Mouse (Mus musculus): ENCODE data around the gene Nat9.

Gene Nat9

GRCm38 (mm10) chr11:115215123-115215522 is 27.5 kb upstream of the Nat9 start:
- no peak for DNase-seq

DNA sequence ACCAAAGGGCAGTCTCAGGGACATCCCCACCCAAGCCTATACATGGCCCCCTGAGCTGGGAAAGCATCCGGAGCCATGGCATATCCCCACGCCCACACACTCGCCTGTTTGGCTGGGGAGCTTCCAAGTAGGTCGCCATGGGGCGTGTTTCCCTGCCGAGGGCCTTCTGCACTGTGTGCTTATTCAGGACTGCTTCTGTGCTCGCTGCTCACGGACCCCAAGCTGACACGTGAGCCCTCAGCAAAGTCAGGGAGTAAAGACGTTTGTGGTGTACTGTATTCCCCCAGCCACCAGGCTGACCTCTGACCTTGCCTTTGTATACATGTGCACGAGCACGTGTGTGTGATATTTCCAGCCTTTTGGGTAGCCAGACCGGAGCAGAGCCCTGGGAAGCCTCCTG is 24.5 kb upstream of the Nat9 start:
- no peak for DNase-seq

GRCm38 (mm10) chr11:115209958-115210357 is 22.3 kb upstream of the Nat9 start:
- DNase-seq, result no peak

- DNase-seq, result no peak
These were observed 21.4 kb upstream of the Nat9 start for GRCm38 (mm10) chr11:115208776-115209732.

GRCm38 (mm10) chr11:115208126-115208525 is 20.5 kb upstream of the Nat9 start:
- DNase-seq, result no peak

- DNase-seq, result no peak
These were observed 15.1 kb upstream of the Nat9 start for GRCm38 (mm10) chr11:115202756-115203155.

DNA sequence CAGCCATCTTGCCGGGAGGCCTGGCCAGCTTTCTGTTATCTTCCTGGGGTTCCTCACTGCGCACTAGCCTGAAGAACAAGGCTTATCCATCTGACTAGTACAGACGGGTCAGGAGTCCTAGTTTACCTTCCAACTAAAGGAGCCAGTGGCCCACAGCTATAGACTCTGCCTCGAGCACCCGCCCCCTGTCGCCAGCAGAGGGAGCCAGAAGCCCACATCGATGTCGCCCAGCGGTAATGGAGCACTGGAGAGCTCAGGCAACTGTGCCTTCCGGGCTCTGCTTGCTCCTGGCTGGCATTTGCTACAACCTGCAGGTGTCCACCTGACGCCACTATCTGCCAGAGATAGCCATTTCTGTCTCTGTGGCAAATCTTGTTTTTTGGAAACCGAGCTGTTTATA is 14.7 kb upstream of the Nat9 start:
- peak; percentile 80 to 87 for DNase-seq

DNA sequence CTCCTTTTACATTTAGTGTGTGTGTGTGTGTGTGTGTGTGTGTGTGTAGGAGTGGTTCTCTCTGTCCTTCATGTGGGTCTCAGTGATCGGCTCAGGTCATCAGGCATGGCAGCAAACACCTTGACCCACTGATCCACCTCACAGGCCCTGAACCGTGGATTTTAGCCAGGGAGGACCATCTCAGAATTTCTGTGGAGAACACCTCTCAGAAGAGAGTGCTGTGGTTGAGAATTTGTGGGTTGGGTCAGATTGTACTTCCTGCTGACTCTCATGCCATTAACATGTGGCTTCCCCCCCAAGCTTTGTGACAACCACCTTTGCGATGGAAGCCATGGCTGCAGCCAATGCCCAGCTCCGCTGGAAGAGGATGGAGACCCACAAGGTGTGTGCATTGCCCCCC is 12.9 kb upstream of the Nat9 start:
- no peak for DNase-seq

GRCm38 (mm10) chr11:115198932-115199384 is 11.3 kb upstream of the Nat9 start:
- DNase-seq, result no peak

GRCm38 (mm10) chr11:115197558-115197957 is 9.9 kb upstream of the Nat9 start:
- DNase-seq, result no peak

DNA sequence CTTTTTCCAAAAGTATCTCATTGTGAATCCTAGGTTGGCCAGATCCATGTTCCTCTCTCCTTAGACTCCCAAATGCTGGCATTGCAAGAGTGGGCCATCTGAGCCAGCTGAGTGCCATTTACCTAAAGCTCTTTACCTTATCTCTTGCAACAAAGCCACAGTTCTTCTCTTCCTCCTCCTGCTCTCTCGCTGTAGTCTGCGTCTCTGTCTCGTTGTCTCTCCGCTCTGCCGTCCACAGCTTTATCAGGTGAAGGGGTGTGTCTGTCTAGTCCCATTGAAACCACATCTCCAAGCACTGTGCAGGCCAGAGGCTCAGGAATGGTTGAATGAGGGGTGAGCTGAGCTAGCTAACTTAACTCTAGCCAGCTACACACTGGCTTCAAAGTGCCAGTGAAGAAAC is 8.3 kb upstream of the Nat9 start:
- no peak for DNase-seq

DNA sequence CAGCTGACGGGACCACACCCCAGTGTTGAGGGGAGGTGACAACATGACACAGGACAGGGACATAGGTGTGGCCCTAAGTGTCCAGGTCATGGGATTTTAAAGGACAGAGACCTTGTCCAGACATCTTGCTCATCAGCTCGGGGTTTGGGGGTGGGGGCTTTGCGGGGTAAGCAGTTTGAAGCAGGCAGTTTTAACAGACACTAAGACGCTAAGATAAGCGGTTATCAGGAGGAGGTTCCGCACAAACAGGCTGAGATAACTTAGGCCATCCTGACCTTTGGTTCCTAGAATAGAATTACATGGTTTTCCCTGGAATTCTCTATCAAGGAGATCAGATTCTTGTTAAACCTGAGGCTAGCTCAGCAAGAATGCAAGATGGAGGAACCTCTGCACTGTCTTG is 7.0 kb upstream of the Nat9 start:
- DNase-seq, result no peak

DNA sequence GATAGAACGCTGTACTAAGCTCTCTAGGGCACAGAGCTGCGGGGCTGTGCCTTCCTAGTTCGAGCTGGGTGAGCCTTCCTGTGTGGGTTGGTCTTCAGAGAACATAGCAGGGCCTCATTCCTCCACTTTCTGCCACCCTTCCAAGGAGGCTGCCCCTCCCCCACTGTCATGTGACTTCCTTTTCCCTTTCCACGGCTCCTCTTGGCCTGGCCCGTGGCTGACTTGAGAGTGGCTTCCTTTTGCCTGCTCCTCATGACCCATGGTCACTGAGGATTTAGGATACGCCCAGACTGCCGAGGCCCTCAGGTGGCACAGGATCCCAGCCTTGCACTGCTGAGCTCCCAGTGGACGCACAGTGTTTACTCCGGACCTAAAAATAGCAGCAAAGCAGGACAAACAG is 4.5 kb upstream of the Nat9 start:
- DNase-seq, result peak; percentile 79 to 81

DNA sequence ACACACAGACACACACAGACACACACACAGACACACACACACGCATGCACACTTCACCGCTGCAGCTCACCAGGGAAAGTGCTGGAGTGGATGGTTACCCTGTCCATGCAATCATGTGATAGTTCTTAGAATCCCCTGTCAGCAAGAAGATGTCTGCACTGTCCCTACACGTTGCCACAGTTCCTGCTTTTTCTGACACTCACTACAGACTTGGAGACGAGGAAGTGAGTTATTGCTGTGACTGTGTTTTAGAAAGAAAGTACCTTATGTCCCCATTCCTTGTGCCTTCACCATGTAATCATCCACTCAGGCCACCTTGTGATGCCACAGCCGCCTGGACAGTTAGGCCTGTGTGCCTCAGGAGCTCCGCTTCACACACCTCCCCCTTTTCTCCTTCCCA is 1.6 kb upstream of the Nat9 start:
- DNase-seq, result no peak

- no peak for DNase-seq
These were observed 1.0 kb upstream of the Nat9 start for GRCm38 (mm10) chr11:115188539-115189231.

- DNase-seq, result peak; percentile 100
These were observed 427 bp downstream of the Nat9 start, which contains the start of gene Tmem104 for GRCm38 (mm10) chr11:115187224-115187639. Tmem104 (plus strand) TSS chr11:115187487.

DNA sequence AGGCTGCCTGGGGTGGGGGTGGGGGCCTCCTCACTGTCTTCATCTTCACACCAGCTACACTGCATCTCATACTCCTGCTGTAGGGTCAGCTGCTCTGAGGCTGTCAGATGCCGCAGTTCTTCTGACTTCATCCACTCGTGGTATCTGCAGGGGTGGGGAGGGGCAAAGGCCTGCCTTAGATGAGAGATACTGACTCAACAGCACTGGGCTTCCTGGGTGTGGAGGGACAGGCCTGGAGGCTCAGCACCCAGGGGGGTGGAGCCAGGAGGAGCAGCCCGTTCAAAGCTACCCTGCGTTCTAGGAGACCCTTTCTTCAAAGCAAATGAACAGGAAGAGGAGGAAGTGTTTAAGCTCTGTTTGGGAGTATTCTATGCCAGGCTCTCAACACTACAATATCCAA is 2.7 kb downstream of the Nat9 start:
- DNase-seq, result no peak

DNA sequence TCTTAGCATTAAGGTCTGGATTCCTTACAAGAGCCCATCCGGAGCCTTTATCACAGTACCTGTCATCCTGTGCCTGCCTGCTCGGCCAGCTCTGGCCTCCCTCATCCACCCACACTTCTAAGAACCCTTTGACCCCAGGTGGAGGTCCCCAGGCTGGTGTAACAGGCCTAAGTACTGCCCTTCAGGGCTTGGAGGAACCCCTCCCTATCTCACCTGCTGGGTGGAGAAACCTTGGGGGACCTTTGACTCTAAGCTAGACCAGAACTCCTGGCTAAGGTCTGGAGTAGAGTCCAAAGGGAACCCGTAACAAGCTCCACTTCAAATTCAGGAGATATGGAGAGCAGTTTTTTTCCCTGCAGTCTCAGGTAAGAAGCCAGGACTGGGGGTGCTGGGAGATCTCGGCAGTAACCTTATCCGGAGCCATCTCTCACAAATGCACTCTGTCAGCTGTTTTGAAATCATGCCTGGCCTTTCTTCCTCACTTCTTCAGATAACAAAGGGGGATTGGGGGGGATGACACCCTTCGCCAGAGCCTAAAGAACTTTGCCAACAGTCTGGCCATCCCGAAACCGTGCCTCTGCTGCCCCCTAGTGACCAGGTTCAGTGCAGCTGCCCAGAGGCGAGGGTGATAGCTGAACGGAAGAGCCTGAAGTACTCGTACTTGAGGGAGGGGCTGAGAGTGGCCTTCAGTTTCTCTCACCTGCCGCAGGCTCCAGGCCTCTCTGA is 5.6 kb downstream of the Nat9 start:
- peak; percentile 79 to 91 for DNase-seq

DNA sequence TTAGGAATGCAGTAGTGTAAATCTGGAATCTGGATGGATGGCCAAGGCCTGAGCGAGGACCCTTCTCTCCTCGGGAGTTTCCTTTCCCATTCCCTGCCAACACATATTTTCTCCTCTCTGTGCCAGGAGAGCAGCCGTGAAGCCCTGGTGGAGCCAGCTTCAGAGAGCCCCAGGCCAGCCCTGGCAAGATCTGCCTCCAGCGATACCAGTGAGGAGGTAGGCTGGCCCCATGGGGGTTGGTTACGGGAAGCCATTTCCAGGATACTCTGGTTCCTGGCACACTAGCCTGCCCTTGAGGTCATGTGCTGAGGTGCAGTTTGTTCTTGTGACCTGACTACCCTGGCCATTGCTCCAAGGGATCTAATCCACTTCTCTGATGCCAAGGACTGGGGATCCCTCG is 7.8 kb downstream of the Nat9 start:
- no peak for DNase-seq

DNA sequence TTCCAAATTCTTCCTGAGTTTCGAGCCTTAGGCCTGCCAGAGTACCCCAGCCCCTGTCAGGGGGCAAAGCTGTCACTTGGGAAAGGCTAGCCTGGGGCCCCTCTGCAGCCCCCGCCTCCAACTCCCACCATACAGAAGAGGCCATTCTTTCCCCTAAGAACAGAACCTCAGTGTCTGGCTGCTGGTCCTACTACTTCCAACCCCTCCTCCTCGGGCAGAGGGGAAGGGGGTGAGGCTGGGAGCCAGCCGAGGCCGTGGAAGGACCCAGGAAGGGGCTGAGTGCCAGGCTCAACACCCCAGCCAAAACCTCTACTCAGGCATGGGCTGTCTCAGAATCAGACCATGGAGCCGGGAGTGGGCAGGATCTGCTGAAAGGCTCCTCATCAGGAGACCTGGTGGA is 8.5 kb downstream of the Nat9 start:
- no peak for DNase-seq

GRCm38 (mm10) chr11:115178766-115179165 is 8.9 kb downstream of the Nat9 start:
- DNase-seq, result no peak

GRCm38 (mm10) chr11:115177559-115178195 is 10.0 kb downstream of the Nat9 start:
- no peak for DNase-seq

Measured in lung, postnatal 4 days (tissue).